Mouse (Mus musculus) layer of hippocampus, postnatal 25 days (tissue): ENCODE results near the gene Tmem243. TPM values are rescaled to one million over a fixed set of nuclear protein-coding genes. Genes with fewer than 3 reads are reported as not detected.

ENCODE experiments used
- DNase-seq, 2 experiments: peaks; one replicate each; pipeline ENCODE4 v3.0.0; 2022; ENCODE audit warnings: mixed read lengths in 2 of 2, low spot score in 1 of 2; ENCODE audit errors: extremely low spot score in 1 of 2
- total RNA-seq, 2 experiments: library from RNA; stranded (reverse); gene quantifications; 2 replicates each; pipeline ENCODE4 v1.2.3; 2021

The Tmem243 gene
- 10 to 100 TPM in 1 of 2 experiments, 1 to 10 TPM in 1; 8.8 to 10.2 TPM for total RNA-seq

DNA sequence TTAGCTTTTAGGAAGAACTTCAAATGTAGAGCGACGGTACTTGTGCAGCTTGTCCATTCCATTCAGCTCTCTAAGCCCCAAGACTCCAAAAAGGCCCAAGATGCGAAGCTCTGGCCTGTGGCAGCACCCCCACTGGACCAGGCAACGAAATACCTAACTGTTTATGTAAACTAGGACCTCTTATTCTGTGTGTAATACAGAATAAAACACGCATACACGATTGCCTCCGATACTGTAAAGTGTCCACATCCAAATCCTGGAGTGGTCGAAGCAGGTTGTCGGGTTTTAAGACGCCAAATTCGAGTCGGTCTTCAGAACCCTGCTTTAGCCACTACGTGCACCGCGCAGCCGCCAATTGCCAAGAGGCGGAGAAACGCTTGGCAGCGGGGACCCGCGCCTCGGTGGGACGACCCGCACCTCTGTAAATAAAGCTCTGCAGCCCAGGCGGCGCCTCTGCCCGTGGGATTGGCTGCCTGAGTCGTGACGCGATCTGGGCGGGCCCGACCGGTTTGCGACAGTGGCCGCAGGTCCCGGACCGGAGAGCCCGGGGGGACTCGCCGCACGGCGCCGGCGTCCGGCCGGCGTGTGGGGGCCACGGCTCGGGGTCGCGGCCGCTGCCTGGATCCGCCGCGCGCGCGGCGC is at the start of gene Tmem243:
Gene Tmem243 (plus strand): TSS at position 462 of the 642 bp plus-strand sequence.
- DNase-seq: peak; percentile 70 to 79

- peak; percentile 38 to 75 for DNase-seq
These were observed 44.3 kb upstream of the Tmem243 start for GRCm38 (mm10) chr5:9056020-9056660.

- DNase-seq: no peak
These were observed 43.1 kb upstream of the Tmem243 start for GRCm38 (mm10) chr5:9057277-9057879.

DNA sequence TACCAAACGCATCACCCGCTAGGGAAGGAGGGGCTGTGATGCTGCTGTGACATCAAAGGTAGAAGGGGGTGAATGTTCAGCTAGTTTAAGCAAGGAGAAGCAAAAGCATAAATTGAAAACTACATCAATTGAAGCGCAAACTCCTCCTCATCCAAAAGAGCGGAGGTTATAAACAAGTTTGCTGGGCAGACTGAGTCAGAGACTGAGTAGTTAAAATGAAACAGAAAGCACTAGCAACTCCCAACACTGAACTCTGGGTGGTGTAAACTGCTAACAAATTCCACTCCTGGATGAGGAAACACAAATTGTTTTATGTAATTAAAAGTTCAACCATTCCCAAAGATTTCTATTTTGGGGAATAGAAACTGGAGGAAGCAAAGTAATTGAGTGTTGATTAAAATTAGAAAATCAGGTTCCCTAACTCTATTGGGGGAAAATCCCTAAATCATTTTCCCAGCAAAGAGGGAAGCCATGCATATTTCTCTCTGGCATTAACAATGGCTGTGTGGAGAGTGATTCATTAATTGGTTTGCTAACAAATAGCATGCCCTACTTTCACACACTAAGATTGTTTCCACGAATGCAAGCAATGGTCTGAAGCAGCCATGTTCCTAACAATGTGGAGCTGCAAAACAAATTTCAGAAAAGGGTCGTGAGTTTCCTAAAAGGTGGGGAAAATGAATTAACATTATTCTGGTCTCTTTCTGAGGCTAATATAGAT is 41.0 kb upstream of the Tmem243 start:
- no peak for DNase-seq

GRCm38 (mm10) chr5:9060228-9060627 is 40.2 kb upstream of the Tmem243 start:
- no peak for DNase-seq

DNA sequence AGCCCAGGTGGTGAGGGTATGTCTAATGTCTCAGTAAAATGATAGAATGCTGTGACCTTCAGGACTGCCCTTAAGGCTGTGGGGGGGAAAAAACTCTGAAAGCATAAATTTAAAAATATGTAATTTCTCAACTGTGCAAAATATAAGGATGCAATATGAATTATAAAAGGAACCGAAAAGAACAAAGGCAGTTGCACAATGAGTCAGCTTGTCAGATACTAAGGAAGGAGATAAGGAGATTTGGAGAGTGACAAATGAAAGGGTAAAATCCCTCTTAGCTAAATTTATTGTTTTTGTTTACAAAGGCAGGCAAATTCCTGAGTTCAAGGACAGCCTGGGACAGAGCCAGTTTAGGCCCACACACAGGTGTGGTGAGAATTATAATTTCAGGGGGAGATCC is 36.3 kb upstream of the Tmem243 start:
- no peak for DNase-seq

GRCm38 (mm10) chr5:9068886-9069285 is 31.6 kb upstream of the Tmem243 start:
- peak in 1 of 2 experiments; percentile 11 for DNase-seq

DNA sequence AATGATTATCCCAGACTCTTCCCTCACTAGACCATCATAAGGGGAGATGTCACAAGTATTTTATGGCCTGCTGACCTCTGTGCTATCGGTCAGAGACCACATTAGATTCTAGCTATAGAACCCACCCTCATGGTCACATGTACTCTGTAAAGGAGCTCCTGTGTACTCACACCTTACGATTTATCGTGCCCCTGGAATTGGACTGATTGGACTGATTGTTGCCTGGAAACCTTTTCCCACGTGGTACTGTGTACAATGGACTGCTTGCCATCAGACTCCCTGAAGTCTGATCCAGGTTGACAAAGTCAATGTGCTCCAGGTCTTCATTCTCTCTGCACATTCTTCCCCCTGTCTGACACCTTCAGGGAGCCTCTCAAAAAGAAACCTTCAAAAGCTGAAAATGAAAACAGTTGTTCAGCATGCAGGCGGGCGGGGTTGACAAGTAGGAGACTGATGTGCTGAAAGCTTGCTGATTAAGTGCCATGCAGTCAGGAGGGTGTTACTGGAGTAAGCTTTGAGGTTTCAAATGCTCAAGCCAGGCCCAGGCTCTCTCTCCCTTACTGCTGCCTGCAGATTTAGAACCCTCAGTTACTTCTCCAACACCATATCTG is 30.8 kb upstream of the Tmem243 start:
- DNase-seq: no peak

GRCm38 (mm10) chr5:9071360-9071759 is 29.1 kb upstream of the Tmem243 start:
- DNase-seq: no peak

DNA sequence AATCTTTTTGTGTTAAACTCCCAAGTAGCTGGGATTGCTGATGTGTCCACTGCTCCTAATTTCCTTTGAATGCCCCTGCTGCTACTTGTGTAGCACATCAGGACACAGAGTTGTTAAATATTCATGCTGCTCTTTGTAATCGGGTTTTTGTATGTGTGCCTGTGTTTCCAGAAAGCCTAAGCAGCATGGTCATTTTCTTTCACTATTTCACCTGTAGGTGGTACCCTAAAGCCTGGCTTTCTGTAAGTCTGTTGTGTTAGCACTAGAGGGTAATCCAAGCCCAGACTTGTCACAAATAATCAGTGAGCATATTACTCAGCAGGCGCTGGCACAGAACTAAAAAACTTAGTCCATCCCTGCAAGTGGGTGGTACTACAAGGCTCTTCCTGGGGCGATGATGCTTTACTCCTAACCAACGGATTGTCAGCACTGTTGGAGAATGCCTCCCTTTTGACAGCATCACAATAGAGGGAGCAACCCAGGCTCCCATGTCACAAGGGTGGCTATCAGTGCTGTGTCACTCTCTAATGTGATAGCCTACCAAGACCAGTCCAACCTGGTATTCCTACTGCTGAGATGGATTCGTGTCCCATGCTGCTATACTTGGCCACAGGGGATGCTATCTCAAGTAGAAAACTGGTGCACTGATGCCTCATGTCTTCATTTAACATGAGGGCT is 27.2 kb upstream of the Tmem243 start:
- no peak for DNase-seq

- no peak for DNase-seq
These were observed 20.5 kb upstream of the Tmem243 start for GRCm38 (mm10) chr5:9079773-9080501.

GRCm38 (mm10) chr5:9086924-9087719 is 13.3 kb upstream of the Tmem243 start:
- DNase-seq: no peak

DNA sequence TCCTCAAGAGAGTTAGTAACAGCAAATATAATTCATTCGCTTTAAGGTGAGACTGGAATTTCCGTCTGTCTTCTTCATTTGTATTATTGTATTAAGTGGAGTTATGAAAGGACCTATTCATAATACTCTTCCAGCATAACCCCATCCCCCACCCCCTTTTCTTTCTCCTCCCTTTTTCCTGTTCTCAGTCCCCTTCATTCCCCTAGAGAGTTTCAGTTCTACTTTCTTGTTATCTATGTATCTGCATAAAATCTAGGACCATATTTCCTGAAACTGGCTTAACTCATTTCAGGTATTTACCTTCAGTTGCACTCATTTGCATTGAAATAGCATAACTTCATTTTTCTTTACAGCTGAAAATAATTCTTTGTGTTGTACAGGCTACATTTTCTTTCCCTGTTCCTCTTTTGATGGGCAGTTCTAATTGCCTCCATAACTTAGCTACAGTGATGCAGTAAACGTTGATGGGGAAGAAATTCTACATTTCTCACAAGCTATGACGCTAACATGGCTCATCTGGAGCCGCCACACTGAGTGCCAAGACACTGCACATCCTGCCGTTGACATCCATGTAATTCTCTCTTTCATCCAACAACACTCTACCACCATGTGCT is 9.9 kb upstream of the Tmem243 start:
- DNase-seq: no peak

DNA sequence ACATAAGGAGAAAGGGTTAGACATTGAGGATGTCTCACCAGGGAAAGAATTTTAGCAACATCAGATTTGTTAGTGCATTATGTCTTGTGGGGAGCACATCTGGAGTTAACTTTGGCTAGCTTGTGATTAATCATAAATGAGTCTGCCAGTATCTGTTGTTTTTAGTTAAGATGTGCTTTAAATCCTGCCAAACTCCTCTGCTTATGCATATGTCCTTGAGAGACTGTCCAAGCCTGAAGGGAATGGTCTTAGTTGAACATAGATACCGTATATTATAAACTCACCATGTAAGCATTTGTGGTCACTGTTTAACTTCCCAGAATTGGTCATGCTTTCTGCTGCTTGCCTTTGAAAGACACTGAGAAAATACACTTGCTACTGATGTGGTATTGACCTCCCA is 7.8 kb upstream of the Tmem243 start:
- no peak for DNase-seq

DNA sequence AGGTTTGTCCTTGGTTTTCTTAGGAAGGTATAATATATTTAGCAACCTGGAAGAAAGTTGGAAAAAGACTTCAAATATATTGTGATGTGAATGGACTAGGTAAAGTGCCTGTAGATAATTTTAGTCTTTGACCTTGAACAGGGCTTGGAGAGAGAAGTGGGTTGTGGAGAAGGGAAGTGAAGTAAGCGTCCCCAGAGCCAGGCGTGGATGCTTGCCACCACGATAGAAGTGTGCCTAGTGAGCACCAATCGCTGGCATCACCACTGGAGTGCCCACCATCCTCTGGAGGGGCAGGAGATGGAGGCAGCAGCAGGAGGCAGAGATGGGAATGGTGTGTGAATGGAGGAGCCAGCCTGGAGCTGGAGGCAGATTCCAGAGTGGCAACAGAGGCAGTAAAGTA is 7.0 kb upstream of the Tmem243 start:
- no peak for DNase-seq

- peak in 1 of 2 experiments; percentile 8 for DNase-seq
These were observed 657 bp downstream of the Tmem243 start for GRCm38 (mm10) chr5:9100849-9101801.

DNA sequence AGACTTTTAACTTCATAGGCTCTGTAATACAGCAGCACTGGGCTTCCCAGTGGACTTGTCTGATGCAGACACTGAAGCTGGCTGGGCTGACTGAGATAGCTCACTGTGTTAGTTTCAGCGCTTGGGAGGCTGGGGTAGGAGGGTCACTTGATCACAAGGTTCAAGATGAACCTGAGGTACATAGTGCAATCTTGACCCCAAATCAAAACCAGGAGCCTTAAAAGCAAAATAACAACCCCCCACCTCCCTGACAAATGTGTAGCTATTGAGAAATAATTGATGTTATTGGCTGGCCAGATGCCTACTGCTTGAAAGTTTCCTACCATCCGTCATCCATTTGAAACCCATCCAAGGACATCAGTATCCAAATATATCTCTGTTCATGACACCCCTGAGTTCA is 2.2 kb downstream of the Tmem243 start:
- no peak for DNase-seq
